ENCODE assay signal across 10 mouse cellular contexts in the genomic region with DNA sequence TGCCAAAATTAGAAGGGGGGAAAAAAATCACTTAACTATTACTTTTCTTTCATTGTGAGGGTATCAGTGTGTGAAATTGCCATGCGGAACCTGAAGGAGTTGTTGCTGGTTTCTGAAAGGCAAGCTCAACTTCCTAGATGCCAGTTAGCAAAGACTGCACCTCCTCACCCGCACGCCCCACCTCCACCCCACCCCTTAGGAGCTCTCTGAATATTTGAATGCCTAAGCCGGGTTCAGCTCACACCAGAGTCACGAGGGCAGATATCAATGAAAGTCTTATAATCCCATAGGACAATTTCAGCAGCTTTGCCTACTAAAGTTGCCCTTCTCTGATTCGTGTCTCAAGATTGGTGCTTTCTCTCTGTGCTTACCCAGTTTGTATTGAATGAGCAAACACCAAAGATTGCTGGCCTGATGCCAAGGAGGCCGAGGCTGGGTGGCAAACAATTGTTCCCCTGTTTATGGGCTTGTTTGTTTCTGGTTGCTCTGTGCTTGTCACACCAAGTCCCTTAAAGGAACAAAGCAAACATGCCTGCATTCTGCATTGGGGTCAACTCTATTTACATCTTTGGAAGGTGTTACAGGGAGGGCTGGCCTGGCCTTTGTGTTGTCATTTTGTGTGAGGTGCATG. TPM values are rescaled to one million over a fixed set of nuclear protein-coding genes. Genes with fewer than 3 reads are reported as not detected.
DNase-seq lines count a peak whose midpoint lies in the region; ATAC-seq and TF ChIP-seq lines count a peak whose summit lies in the region.
"Had no signal": no experiment of that assay in that cellular context is flagged by ENCODE, and none has a peak within 500 bp of the region (broad histone marks: within the 10 kb centered on the region; RNA-seq: fewer than 3 reads in every experiment).

No protein-coding gene starts in this region.

- H3K4me1 ChIP-seq in embryonic facial prominence, embryonic 14.5 days (ENCODE audit: control insufficient read depth, insufficient read depth, low read length) = peaks cover 21% of the 10 kb centered on the region
- H3K4me1 ChIP-seq in embryonic facial prominence, embryonic 10.5 days = peaks cover 28% of the 10 kb centered on the region
- peaks cover 24% of the 10 kb centered on the region for H3K4me1 ChIP-seq in forebrain, embryonic 15.5 days
- H3K4me1 ChIP-seq in lung, adult 2 months (ENCODE audit: control insufficient read depth, insufficient read depth, low read length) = peaks cover 5% of the 10 kb centered on the region; the same call in 1 of the 2 replicates

- 36% methylated on average over 7 of the region's 7 CpGs for WGBS in embryonic facial prominence, embryonic 14.5 days
- 65% methylated on average over 7 of the region's 7 CpGs for WGBS in embryonic facial prominence, embryonic 10.5 days
- WGBS in forebrain, embryonic 15.5 days = 11% methylated on average over 7 of the region's 7 CpGs
- WGBS in lung, adult 2 months = 36% methylated on average over 7 of the region's 7 CpGs

- no peaks in the 10 kb centered on the region for H3K36me3 ChIP-seq in embryonic facial prominence, embryonic 14.5 days (ENCODE audit: control insufficient read depth, insufficient read depth, low read length)
- H3K36me3 ChIP-seq in embryonic facial prominence, embryonic 10.5 days (replicated peaks) = no peaks in the 10 kb centered on the region
- no peaks in the 10 kb centered on the region for H3K36me3 ChIP-seq in forebrain, embryonic 15.5 days
- H3K36me3 ChIP-seq: embryonic facial prominence, embryonic 12.5 days had no signal

- no peak overlapping the region for H3K4me3 ChIP-seq in embryonic facial prominence, embryonic 14.5 days (ENCODE audit: low read depth, low read length)
- H3K4me3 ChIP-seq in embryonic facial prominence, embryonic 10.5 days = no peak overlapping the region
- no peak overlapping the region for H3K4me3 ChIP-seq in forebrain, embryonic 15.5 days
- H3K4me3 ChIP-seq in lung, adult 2 months (replicated peaks; ENCODE audit: extremely low read depth, low read depth, low read length) = no peak overlapping the region
- H3K4me3 ChIP-seq: embryonic facial prominence, embryonic 12.5 days had no signal

- peak overlapping the region; percentile 48 for H3K27ac ChIP-seq in embryonic facial prominence, embryonic 14.5 days (replicated peaks; ENCODE audit: low read depth, low read length)
- H3K27ac ChIP-seq in embryonic facial prominence, embryonic 10.5 days (replicated peaks) = no peak overlapping the region
- H3K27ac ChIP-seq in forebrain, embryonic 15.5 days (replicated peaks) = peak overlapping the region; percentile 5; the same call in 1 of the 2 replicates
- H3K27ac ChIP-seq: embryonic facial prominence, embryonic 12.5 days had no signal

- no peak for TF ChIP-seq CTCF in lung, adult 2 months (IDR thresholded peaks at IDR 0.05; ENCODE audit: insufficient read depth, low read length)

- peak; percentile 67 for DNase-seq in embryonic facial prominence, embryonic 14.5 days (ENCODE audit: low spot score)
- no peak for DNase-seq in embryonic facial prominence, embryonic 10.5 days (ENCODE audit: low spot score)
- DNase-seq in MN1 (ENCODE audit: low spot score) (peak; percentile 31), adipocyte (ENCODE audit: low spot score) (no peak)
- DNase-seq in kidney, postnatal 36 days = peak; percentile 13 to 47
- peak; percentile 7 for DNase-seq in lung, adult 2 months
- peak; percentile 32 to 39 for DNase-seq in right cerebral cortex, postnatal 36 days (ENCODE audit: low spot score in 2 of 2)

- ATAC-seq in embryonic facial prominence, embryonic 14.5 days (ENCODE audit: low read depth) = peak; percentile 69; the same call in 1 of the 2 replicates
- peak; percentile 51; the same call in 1 of the 2 replicates for ATAC-seq in forebrain, embryonic 15.5 days (replicated peaks)

- TF ChIP-seq POLR2A in lung, adult 2 months (IDR thresholded peaks at IDR 0.05; ENCODE audit: borderline replicate concordance, extremely low read depth, low read depth, low read length) = no peak

- H3K4me2 ChIP-seq in embryonic facial prominence, embryonic 14.5 days (ENCODE audit: low read depth, low read length) = no peak overlapping the region
- peak overlapping the region; percentile 14 for H3K4me2 ChIP-seq in forebrain, embryonic 15.5 days (replicated peaks)
- H3K4me2 ChIP-seq: embryonic facial prominence, embryonic 12.5 days had no signal

- H3K9ac ChIP-seq in embryonic facial prominence, embryonic 14.5 days (ENCODE audit: low read depth, low read length) = no peak overlapping the region
- H3K9ac ChIP-seq in forebrain, embryonic 15.5 days (replicated peaks) = peak overlapping the region; percentile 7; the same call in 1 of the 2 replicates
- H3K9ac ChIP-seq: embryonic facial prominence, embryonic 12.5 days had no signal

- no peaks in the 10 kb centered on the region for H3K9me3 ChIP-seq in embryonic facial prominence, embryonic 14.5 days (ENCODE audit: control insufficient read depth, low read length)
- no peaks in the 10 kb centered on the region for H3K9me3 ChIP-seq in embryonic facial prominence, embryonic 10.5 days
- no peaks in the 10 kb centered on the region for H3K9me3 ChIP-seq in forebrain, embryonic 15.5 days
- H3K9me3 ChIP-seq: embryonic facial prominence, embryonic 12.5 days had no signal

- H3K27me3 ChIP-seq in embryonic facial prominence, embryonic 14.5 days (replicated peaks; ENCODE audit: control insufficient read depth, insufficient read depth, low read length) = no peaks in the 10 kb centered on the region
- H3K27me3 ChIP-seq in embryonic facial prominence, embryonic 10.5 days (replicated peaks; ENCODE audit: low read depth, poor library complexity, severe bottlenecking) = no peaks in the 10 kb centered on the region
- H3K27me3 ChIP-seq in forebrain, embryonic 15.5 days = no peaks in the 10 kb centered on the region
- H3K27me3 ChIP-seq: embryonic facial prominence, embryonic 12.5 days had no signal

RNA-seq across cellular contexts. Expression of a gene that starts 4.6 kb away (rescaled TPM):
- polyA plus RNA-seq in embryonic facial prominence, embryonic 14.5 days (2014; fragmentation: Nextera tagmentation; extraction: Ambion mirVana) = 0.80 and 0.86 TPM in 2 replicates
- 0.11 TPM in 2 replicates for polyA plus RNA-seq in embryonic facial prominence, embryonic 10.5 days (2016; fragmentation: Nextera tagmentation; extraction: Ambion mirVana)
- polyA plus RNA-seq in forebrain, embryonic 15.5 days (2015; fragmentation: Nextera tagmentation; extraction: Ambion mirVana) = not detected in 2 replicates
- 1.3 and 2.4 TPM in 2 replicates for polyA plus RNA-seq in lung, adult 2 months (2012; rRNA removed)
- polyA plus RNA-seq: liver, embryonic 16.5 days had no signal

Comparison
In these comparisons a context has a peak if more than half of its experiments do, and no peak if none do; other contexts are left out.
1. DNase-seq: peak in embryonic facial prominence, embryonic 14.5 days (single experiment), MN1 (single experiment), kidney, postnatal 36 days (2 of 2), lung, adult 2 months (single experiment) and right cerebral cortex, postnatal 36 days (2 of 2); none in embryonic facial prominence, embryonic 10.5 days (single experiment) and adipocyte (single experiment).